Mouse (Mus musculus): ENCODE measurements at regions not wholly inside any gene's neighbourhood (a gene's known extent, or its start where the extent isn't known, plus 50 kb on each side); places are given as distances from the start of the nearest gene placed in this dataset.

GRCm38 (mm10) chr12:77141260-77142201 lies 96.4 kb upstream of the Fut8 start:
- no peak for TF ChIP-seq POLR2A (IDR thresholded peaks at IDR 0.05; ENCODE audit: borderline replicate concordance, extremely low read depth, insufficient read depth, insufficient read length)
- WGBS, result 74% methylated on average over 8 of the region's 8 CpGs
- no peak for ATAC-seq (ENCODE audit: low FRiP score, low read depth)
- DNase-seq (ENCODE audit: low spot score), result no peak
- H3K4me3 ChIP-seq (replicated peaks; ENCODE audit: low read length), result no peak overlapping the region
- no peaks in the 10 kb centered on the region for H3K9me3 ChIP-seq (ENCODE audit: control insufficient read depth, low read length)
- H3K36me3 ChIP-seq (ENCODE audit: control insufficient read depth, insufficient read depth, low read length), result no peaks in the 10 kb centered on the region
- no peaks in the 10 kb centered on the region for H3K4me1 ChIP-seq (ENCODE audit: control insufficient read depth, insufficient read depth, low read length)
- H3K9ac ChIP-seq (ENCODE audit: low read depth, low read length, severe bottlenecking), result no peak overlapping the region
- no peak overlapping the region for H3K4me2 ChIP-seq (replicated peaks; ENCODE audit: low read depth, low read length, severe bottlenecking)
- H3K27ac ChIP-seq (replicated peaks; ENCODE audit: low read depth, low read length), result no peak overlapping the region
- no peaks in the 10 kb centered on the region for H3K27me3 ChIP-seq (ENCODE audit: control insufficient read depth, insufficient read depth, low read length)

- Histone ChIP-seq H3K9me3 (ENCODE audit: control insufficient read depth, low read length) (no peaks in the 10 kb centered on the region), H3K36me3 (ENCODE audit: control insufficient read depth, insufficient read depth, low read length) (no peaks in the 10 kb centered on the region), H3K27ac (replicated peaks; ENCODE audit: low read depth, low read length) (no peak overlapping the region), H3K4me2 (replicated peaks; ENCODE audit: low read depth, low read length, severe bottlenecking) (no peak overlapping the region), H3K4me3 (replicated peaks; ENCODE audit: low read length) (no peak overlapping the region), H3K27me3 (ENCODE audit: control insufficient read depth, insufficient read depth, low read length) (no peaks in the 10 kb centered on the region), H3K9ac (ENCODE audit: low read depth, low read length, severe bottlenecking) (no peak overlapping the region), H3K4me1 (ENCODE audit: control insufficient read depth, insufficient read depth, low read length) (no peaks in the 10 kb centered on the region)
- no peak for TF ChIP-seq POLR2A (IDR thresholded peaks at IDR 0.05; ENCODE audit: borderline replicate concordance, extremely low read depth, insufficient read depth, insufficient read length)
- ATAC-seq (ENCODE audit: low FRiP score, low read depth) (no peak), DNase-seq (ENCODE audit: low spot score) (no peak)
- 42% methylated on average over 6 of the region's 6 CpGs for WGBS
Measured at GRCm38 (mm10) chr12:77140656-77141055, 97.3 kb upstream of the Fut8 start.

DNA sequence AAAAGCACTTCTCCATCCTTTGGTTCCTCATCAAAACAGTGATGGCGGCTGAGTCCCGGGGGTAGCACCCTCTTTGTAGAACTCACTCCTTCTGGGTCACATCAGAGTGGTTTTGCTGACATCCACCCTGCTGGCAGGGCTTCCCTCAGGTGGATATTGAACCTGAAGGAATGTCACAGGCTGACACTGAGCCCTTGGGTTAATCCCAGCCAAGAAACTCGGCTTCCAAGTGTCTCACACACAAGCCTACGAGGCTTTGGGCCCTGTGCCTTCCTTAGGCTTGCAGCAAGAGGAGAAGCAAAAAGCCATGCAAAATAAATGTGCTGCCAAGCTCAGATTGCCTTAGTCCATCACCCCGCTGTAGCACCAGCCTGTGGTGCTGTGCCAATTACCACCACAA lies 97.8 kb upstream of the Fut8 start:
- H3K4me3 ChIP-seq (replicated peaks; ENCODE audit: low read length), result no peak overlapping the region
- H3K9ac ChIP-seq (ENCODE audit: low read depth, low read length, severe bottlenecking), result no peak overlapping the region
- TF ChIP-seq POLR2A (IDR thresholded peaks at IDR 0.05; ENCODE audit: borderline replicate concordance, extremely low read depth, insufficient read depth, insufficient read length), result no peak
- ATAC-seq (ENCODE audit: low FRiP score, low read depth) (no peak), DNase-seq (ENCODE audit: low spot score) (no peak)
- H3K27me3 ChIP-seq (ENCODE audit: control insufficient read depth, insufficient read depth, low read length), result no peaks in the 10 kb centered on the region
- no peak overlapping the region for H3K4me2 ChIP-seq (replicated peaks; ENCODE audit: low read depth, low read length, severe bottlenecking)
- WGBS, result 77% methylated on average over 5 of the region's 5 CpGs
- H3K4me1 ChIP-seq (ENCODE audit: control insufficient read depth, insufficient read depth, low read length), result no peaks in the 10 kb centered on the region
- H3K27ac ChIP-seq (replicated peaks; ENCODE audit: low read depth, low read length), result no peak overlapping the region
- H3K9me3 ChIP-seq (ENCODE audit: control insufficient read depth, low read length), result no peaks in the 10 kb centered on the region
- no peaks in the 10 kb centered on the region for H3K36me3 ChIP-seq (ENCODE audit: control insufficient read depth, insufficient read depth, low read length)

DNA sequence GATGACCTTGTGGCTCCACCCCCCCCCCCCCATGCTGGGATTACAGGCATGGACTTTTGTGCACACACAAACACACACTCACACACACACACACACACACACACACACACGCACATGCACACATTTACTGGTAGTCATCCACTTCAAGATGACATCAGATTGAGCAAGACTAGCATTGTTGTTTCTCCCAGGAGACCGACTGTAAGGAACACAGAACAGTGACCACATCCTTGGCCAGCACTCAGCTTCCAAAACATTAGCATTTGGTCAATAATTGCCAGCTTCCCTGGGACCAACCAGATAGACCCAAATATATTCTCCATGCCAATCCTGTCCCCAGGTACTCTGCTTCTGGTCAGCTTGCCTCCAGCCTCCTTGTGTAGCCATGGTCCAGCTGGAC lies 98.2 kb upstream of the Fut8 start:
- no peak for DNase-seq (ENCODE audit: low spot score)
- Histone ChIP-seq H3K9ac (ENCODE audit: low read depth, low read length, severe bottlenecking) (no peak overlapping the region), H3K27me3 (ENCODE audit: control insufficient read depth, insufficient read depth, low read length) (no peaks in the 10 kb centered on the region), H3K4me2 (replicated peaks; ENCODE audit: low read depth, low read length, severe bottlenecking) (no peak overlapping the region), H3K4me1 (ENCODE audit: control insufficient read depth, insufficient read depth, low read length) (no peaks in the 10 kb centered on the region), H3K27ac (replicated peaks; ENCODE audit: low read depth, low read length) (no peak overlapping the region), H3K4me3 (replicated peaks; ENCODE audit: low read length) (no peak overlapping the region), H3K9me3 (ENCODE audit: control insufficient read depth, low read length) (no peaks in the 10 kb centered on the region), H3K36me3 (ENCODE audit: control insufficient read depth, insufficient read depth, low read length) (no peaks in the 10 kb centered on the region)
- WGBS, result 81% methylated on average over 2 of the region's 2 CpGs
- no peak for ATAC-seq (ENCODE audit: low FRiP score, low read depth)
- no peak for TF ChIP-seq POLR2A (IDR thresholded peaks at IDR 0.05; ENCODE audit: borderline replicate concordance, extremely low read depth, insufficient read depth, insufficient read length)

DNA sequence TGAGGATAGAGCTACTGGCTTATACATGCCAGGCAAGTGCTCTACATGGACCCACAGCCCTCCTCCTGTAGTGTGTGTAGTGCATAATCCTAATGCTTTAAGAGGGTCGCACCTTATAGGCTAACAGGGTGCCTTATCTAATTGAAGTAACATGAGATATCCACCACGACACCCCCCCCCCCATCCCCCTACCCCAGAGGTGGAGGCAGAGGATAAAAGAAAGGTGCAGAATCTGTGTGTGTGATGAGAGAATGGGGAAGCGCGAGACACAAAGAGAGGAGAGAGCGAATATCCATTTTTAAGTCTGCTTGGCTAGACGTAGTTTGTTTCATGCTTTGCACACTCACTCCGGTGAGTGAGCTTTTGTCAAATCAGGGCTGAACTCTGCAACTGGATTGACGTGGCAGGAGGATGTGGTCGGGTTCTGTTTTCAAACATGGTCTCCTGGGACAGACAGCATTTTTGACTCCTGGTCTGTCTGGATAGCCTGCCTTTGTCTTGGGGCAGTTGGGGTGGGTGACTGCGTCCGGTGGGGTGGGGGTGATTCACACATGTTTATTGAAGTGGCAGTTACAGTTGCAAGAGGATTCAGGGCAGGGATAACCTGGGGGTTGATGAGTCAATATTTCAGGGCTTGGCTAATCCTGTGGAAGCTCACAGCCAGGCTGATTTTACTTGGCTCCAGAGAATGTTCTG lies 99.3 kb upstream of the Fut8 start:
- no peaks in the 10 kb centered on the region for H3K27me3 ChIP-seq (ENCODE audit: control insufficient read depth, insufficient read depth, low read length)
- H3K9ac ChIP-seq (ENCODE audit: low read depth, low read length, severe bottlenecking), result no peak overlapping the region
- DNase-seq (ENCODE audit: low spot score) (no peak), ATAC-seq (ENCODE audit: low FRiP score, low read depth) (no peak)
- no peak overlapping the region for H3K27ac ChIP-seq (replicated peaks; ENCODE audit: low read depth, low read length)
- no peak overlapping the region for H3K4me2 ChIP-seq (replicated peaks; ENCODE audit: low read depth, low read length, severe bottlenecking)
- no peaks in the 10 kb centered on the region for H3K9me3 ChIP-seq (ENCODE audit: control insufficient read depth, low read length)
- no peaks in the 10 kb centered on the region for H3K4me1 ChIP-seq (ENCODE audit: control insufficient read depth, insufficient read depth, low read length)
- no peaks in the 10 kb centered on the region for H3K36me3 ChIP-seq (ENCODE audit: control insufficient read depth, insufficient read depth, low read length)
- H3K4me3 ChIP-seq (replicated peaks; ENCODE audit: low read length), result no peak overlapping the region
- TF ChIP-seq POLR2A (IDR thresholded peaks at IDR 0.05; ENCODE audit: borderline replicate concordance, extremely low read depth, insufficient read depth, insufficient read length), result no peak
- WGBS, result 72% methylated on average over 11 of the region's 11 CpGs

Measured in limb, embryonic 14.5 days (tissue).